Mouse (Mus musculus): ENCODE data around the gene Dok1.

GRCm38 (mm10) chr6:83031921-83032590 is 1.2 kb downstream of the Dok1 start:
- TF ChIP-seq POLR2A (IDR thresholded peaks at IDR 0.05; ENCODE audit: insufficient read length, low read depth) (no peak), TCF12 (IDR thresholded peaks at IDR 0.05; ENCODE audit: insufficient read depth, poor library complexity, severe bottlenecking) (no peak), MYOG (IDR thresholded peaks at IDR 0.05; ENCODE audit: control insufficient read depth in 1 of 3, insufficient read depth in 1 of 3, insufficient read length in 2 of 3, low read depth in 2 of 3) (no peak), MAX (IDR thresholded peaks at IDR 0.05; ENCODE audit: low read depth) (no peak), MYOD1 (IDR thresholded peaks at IDR 0.05; ENCODE audit: control insufficient read depth in 1 of 3, insufficient read length in 2 of 3, low read depth in 2 of 3) (no peak), SRF (IDR thresholded peaks at IDR 0.05; ENCODE audit: control insufficient read depth, insufficient read length, low read depth) (no peak), USF1 (IDR thresholded peaks at IDR 0.05; ENCODE audit: low read depth) (no peak), E2F4 (IDR thresholded peaks at IDR 0.05; ENCODE audit: insufficient read depth) (no peak), POLR2AphosphoS2 (IDR thresholded peaks at IDR 0.05; ENCODE audit: insufficient read length, low read depth) (no peak), CEBPB (IDR thresholded peaks at IDR 0.05; ENCODE audit: insufficient read depth, poor library complexity, severe bottlenecking) (no peak), TCF3 (IDR thresholded peaks at IDR 0.05; ENCODE audit: insufficient read length, low read depth) (no peak), REST (IDR thresholded peaks at IDR 0.05; ENCODE audit: insufficient read depth, insufficient read length) (no peak)
